Mouse (Mus musculus) hindbrain, embryonic 15.5 days (tissue): Measurements from ENCODE around the gene Clk2. TPM values are rescaled to one million over a fixed set of nuclear protein-coding genes. Genes with fewer than 3 reads are reported as not detected.
A peak's percentile ranks its signal among the peaks of the same experiment; 100 is the strongest.

ENCODE experiments used
- ATAC-seq: fragments of 200-750 bp; cut with Nextera tagmentation; 2 replicates; pipeline ENCODE4 v1.8.0; 2017; ENCODE audit warnings: low read depth, moderate number of reproducible peaks, moderate TSS enrichment; ENCODE audit not compliant: low FRiP score
- H3K27ac ChIP-seq: fragments of 300-500 bp; sonication (generic); replicated peaks from 2 replicates; pipeline ENCODE4 v1.5.1; 2015; ENCODE audit warnings: mild to moderate bottlenecking, inconsistent platforms
- H3K27me3 ChIP-seq: fragments of 300-500 bp; sonication (generic); 2 replicates; pipeline ENCODE4 v1.6.1; 2015; ENCODE audit warnings: control low read depth, inconsistent platforms
- H3K36me3 ChIP-seq: fragments of 300-500 bp; sonication (generic); 2 replicates; pipeline ENCODE4 v1.6.1; 2015; ENCODE audit warnings: control low read depth, inconsistent platforms
- H3K4me1 ChIP-seq: fragments of 300-500 bp; sonication (generic); replicated peaks from 2 replicates; pipeline ENCODE4 v1.6.1; 2015; ENCODE audit warnings: control low read depth, inconsistent platforms
- H3K4me2 ChIP-seq: fragments of 300-500 bp; sonication (generic); 2 replicates; pipeline ENCODE4 v1.6.1; 2015; ENCODE audit warnings: moderate library complexity, mild to moderate bottlenecking, inconsistent platforms
- H3K4me3 ChIP-seq: fragments of 300-500 bp; sonication (generic); 2 replicates; pipeline ENCODE4 v1.5.1; 2015; ENCODE audit warnings: mild to moderate bottlenecking, inconsistent platforms
- H3K9ac ChIP-seq: fragments of 300-500 bp; sonication (generic); 2 replicates; pipeline ENCODE4 v1.6.1; 2015; ENCODE audit warnings: inconsistent platforms
- H3K9me3 ChIP-seq: fragments of 300-500 bp; sonication (generic); 2 replicates; pipeline ENCODE4 v1.6.1; 2016; ENCODE audit warnings: control low read depth, inconsistent platforms
- WGBS: fragments of 180-500 bp; shearing (Covaris S2); methylation state at CpG from one replicate; pipeline ENCODE4 v1.1.7; 2015; 5-methylcytosine and 5-hydroxymethylcytosine counted together
- polyA plus RNA-seq: library from polyadenylated mRNA; unstranded; fragments of >200 nt; fragmentation: Nextera tagmentation; extraction: Ambion mirVana; gene quantifications from 2 replicates; pipeline ENCODE4 v1.2.1, GENCODE M21; 2015

Gene Clk2
- polyA plus RNA-seq, 1 experiment from 2014 or later = 22.6 TPM

DNA sequence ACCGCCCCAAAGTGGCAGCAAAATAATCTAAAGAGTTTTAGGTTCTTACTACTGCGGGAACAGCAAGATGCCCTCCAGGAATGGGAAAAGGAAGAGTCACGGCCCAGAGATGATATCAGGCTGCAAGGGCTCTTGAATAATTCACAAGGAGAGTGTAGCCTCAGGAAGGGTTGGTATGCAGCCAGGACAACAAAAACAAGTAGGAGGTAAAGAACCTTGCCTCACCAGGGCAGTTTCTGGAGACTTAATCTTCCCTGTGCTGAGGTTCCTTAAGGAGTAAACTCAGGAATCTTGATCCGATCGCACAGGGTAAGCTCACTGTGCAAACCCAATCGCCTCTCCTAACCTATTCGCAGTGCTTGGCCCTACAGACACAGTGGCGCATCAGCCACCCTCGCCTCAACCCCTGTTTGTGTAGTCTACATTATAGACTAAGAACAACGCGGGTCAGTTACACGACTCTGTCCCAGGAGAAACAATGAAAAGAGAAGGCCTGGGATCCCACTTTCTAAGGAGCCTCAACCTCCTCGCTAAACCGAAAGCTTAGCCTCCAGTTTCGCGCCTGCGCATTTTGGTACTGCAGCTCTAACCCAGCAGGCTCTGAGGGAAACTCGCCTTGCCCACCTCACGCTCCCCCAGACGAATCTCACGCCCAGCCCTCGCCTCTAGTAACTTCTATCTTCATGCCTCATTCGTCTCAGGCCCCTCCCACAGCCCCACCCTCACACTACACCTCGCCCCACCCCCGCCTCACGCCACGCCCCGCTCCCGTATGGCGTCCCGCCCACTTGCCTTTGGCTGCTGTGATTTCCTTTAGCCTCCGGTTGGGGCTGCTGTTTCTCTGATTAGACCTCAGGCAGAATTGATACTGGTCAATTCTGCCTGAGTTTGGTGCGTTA, 31.6 kb downstream of the Clk2 start:
- Histone ChIP-seq H3K9me3 (no peaks in the 10 kb centered on the region), H3K4me2 (peak overlapping the region; percentile 60), H3K4me3 (peak overlapping the region; percentile 34), H3K9ac (peak overlapping the region; percentile 41), H3K27ac (peak overlapping the region; percentile 69), H3K36me3 (no peaks in the 10 kb centered on the region), H3K4me1 (peaks cover 8% of the 10 kb centered on the region), H3K27me3 (no peaks in the 10 kb centered on the region)
- 8% methylated on average over 33 of the region's 33 CpGs for WGBS
- peak; percentile 95 for ATAC-seq

DNA sequence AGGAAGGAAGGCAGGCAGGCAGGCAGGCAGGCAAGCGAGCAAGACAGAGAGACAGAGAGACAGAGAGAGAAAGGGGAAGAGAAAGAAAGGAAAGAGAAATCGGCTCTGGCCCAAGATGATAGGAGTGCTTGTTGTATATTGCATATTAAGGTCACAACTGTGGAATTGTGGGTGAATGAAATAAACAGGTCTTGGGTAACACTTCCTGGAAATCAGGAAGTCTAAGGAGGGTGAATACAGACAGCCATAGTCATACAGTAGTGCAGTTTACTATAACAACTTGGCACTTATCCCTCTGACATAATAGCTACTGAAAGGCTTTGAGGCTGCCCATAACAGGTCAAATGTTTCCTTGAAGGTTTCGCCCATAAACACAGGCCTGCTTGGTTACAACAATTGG, 35.2 kb downstream of the Clk2 start:
- WGBS = 82% methylated on average over 3 of the region's 3 CpGs
- no peak for ATAC-seq

DNA sequence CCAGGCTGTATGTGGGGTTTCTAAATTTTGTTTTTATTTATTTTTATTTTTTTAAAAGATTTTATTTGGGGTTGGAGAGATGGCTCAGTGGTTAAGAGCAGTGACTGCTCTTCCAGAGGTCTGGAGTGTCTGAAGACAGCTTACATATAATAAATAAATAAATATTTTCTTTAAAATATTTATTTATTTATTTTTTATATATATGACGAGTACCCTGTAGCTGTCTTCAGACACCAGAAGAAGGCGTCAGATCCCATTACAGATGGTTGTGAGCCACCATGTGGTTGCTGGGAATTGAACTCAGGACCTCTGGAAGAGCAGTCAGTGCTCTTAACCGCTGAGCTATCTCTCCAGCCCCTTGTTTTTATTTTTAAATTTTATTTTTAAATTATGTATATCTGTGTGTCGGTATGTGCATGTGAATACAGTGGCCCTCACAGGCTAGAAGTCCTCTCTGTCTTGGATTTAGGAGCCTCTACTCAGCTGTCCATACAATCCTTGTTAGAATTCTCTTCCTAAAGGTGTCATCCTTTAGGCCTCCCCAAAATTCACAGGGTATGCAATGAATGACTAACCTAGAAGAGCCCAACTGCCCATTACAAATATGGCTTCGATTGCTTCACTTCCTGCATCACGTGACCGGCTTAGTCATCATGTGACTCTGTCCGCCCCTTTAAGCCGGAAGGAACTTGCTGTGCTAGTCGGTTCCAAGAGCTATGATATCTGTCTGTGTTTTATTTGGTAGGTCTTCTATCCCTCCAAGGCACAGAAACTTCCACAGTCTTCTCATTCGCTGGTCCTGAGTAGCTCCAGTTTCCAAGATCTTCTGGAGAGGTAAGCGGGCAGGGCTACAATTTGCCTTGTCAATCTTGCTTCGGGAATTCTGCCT, 37.9 kb downstream of the Clk2 start, which contains the start of gene Gba:
TSS of gene Gba (plus strand) at position 676 of the 889 bp plus-strand sequence.
- H3K27ac ChIP-seq = 0 out of 2 replicates have a peak within 1 kb of the TSS, but pooled peaks have one; percentile 68
- ATAC-seq = peak; percentile 92

More for the DNA sequence above, 35.2 kb downstream of the Clk2 start:
- Histone ChIP-seq H3K9me3 (no peaks in the 10 kb centered on the region), H3K4me1 (peaks cover 13% of the 10 kb centered on the region), H3K4me3 (no peak overlapping the region), H3K9ac (no peak overlapping the region), H3K4me2 (no peak overlapping the region), H3K36me3 (peaks cover 3% of the 10 kb centered on the region; the same call in 1 of the 2 replicates), H3K27ac (no peak overlapping the region), H3K27me3 (no peaks in the 10 kb centered on the region)

DNA sequence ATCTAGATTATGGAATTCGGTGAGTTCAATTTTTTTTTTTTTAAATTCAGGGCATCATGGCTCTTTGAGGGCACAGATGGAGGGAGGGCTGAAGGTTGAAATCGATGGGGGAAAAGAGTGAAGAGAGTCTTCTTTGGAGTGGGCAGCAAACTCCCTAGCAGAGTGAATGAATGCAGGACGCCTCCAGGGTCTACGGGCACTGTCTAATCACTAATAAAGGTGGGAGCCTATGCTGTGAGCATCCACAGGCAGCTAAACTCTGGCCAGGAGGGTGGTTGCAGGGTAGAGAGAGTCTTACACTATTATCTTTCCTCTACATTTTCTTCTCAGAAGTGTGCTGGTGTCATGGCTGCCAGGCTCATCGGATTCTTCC, 38.5 kb downstream of the Clk2 start:
- peak; percentile 35; the same call in 1 of the 2 replicates for ATAC-seq
- H3K27ac ChIP-seq = 0 out of 2 replicates have a peak overlapping the region, but pooled peaks have one; percentile 68

More for the DNA sequence above, 37.9 kb downstream of the Clk2 start, which contains the start of gene Gba:
- WGBS = 26% methylated on average over 13 of the region's 13 CpGs
- no peaks in the 10 kb centered on the region for H3K27me3 ChIP-seq
- H3K4me1 ChIP-seq = peaks cover 5% of the 10 kb centered on the region
- peak within 1 kb of the TSS; percentile 56 for H3K4me3 ChIP-seq
- peak within 1 kb of the TSS; percentile 52 for H3K9ac ChIP-seq
- peak within 1 kb of the TSS; percentile 68 for H3K4me2 ChIP-seq
- peaks cover 21% of the 10 kb centered on the region for H3K36me3 ChIP-seq
- H3K9me3 ChIP-seq = no peaks in the 10 kb centered on the region

DNA sequence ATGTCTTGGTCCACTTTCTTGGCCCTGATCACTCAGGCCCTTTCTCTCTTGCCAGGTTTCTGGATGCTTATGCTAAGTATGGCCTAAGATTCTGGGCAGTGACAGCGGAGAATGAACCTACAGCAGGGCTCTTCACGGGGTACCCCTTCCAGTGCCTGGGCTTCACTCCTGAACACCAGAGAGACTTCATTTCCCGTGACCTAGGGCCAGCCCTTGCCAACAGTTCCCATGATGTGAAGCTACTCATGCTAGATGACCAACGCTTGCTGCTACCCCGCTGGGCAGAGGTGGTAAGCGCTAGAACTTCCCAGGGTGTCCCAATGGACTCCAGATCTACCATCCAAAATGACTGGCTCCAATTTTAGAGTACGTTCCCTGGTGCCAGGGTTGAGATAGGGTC, 41.5 kb downstream of the Clk2 start:
- Histone ChIP-seq H3K9me3 (no peaks in the 10 kb centered on the region), H3K4me1 (peaks cover 5% of the 10 kb centered on the region), H3K27ac (no peak overlapping the region), H3K4me2 (no peak overlapping the region), H3K27me3 (no peaks in the 10 kb centered on the region), H3K36me3 (peaks cover 48% of the 10 kb centered on the region), H3K9ac (no peak overlapping the region), H3K4me3 (no peak overlapping the region)
- no peak for ATAC-seq
- 95% methylated on average over 7 of the region's 7 CpGs for WGBS

More for the DNA sequence above, 38.5 kb downstream of the Clk2 start:
- H3K4me3 ChIP-seq = peak overlapping the region; percentile 56
- H3K36me3 ChIP-seq = peaks cover 27% of the 10 kb centered on the region
- peaks cover 5% of the 10 kb centered on the region for H3K4me1 ChIP-seq
- peak overlapping the region; percentile 52 for H3K9ac ChIP-seq
- 41% methylated on average over 5 of the region's 5 CpGs for WGBS
- no peaks in the 10 kb centered on the region for H3K9me3 ChIP-seq
- H3K4me2 ChIP-seq = peak overlapping the region; percentile 68
- no peaks in the 10 kb centered on the region for H3K27me3 ChIP-seq

DNA sequence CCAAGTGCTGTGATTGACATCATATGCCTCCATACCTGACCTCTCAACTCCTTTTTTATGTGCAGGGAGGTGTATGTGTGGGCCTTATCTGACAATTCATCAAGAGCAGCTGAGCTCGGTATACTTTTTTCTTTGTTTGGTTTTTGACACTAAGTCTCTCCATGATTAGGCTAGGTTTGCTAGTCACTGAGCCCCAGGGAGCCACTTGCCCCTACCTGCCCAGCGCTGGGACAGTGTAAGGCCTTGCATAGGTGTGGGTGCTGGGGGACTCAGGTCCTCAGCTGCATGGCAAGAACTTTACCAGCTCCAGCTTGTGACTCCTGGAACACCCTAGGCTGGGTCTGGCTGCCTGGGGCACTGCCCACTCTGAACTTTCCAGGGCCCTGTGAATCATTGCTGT, 42.1 kb downstream of the Clk2 start:
- Histone ChIP-seq H3K4me1 (peaks cover 11% of the 10 kb centered on the region), H3K9me3 (no peaks in the 10 kb centered on the region), H3K36me3 (peaks cover 48% of the 10 kb centered on the region), H3K9ac (no peak overlapping the region), H3K4me3 (no peak overlapping the region), H3K27me3 (no peaks in the 10 kb centered on the region), H3K27ac (no peak overlapping the region), H3K4me2 (no peak overlapping the region)
- no peak for ATAC-seq
- 84% methylated on average over 2 of the region's 2 CpGs for WGBS

DNA sequence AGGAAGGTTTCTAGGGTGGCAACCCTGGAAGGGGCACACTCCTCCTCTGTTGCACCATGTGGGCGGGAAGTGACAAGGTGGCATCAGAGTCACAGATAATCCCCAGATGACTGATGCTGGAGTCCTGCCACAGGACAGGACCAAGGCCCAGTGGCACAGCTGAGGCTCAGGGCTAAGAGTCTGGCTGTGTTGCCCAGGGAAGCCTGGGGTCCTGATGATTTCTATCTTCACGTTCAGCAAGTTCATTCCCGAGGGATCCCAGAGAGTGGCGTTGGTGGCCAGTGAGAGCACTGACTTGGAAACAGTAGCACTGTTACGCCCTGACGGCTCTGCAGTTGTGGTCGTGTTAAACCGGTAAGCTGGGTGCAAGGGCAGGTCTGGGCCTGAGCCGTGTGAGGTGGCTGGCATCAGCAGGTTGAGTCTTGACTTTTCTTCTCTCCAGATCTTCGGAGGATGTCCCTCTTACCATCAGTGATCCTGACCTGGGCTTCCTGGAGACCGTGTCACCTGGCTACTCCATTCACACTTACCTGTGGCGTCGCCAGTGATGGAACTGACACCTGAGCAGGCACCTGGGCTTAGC, 43.6 kb downstream of the Clk2 start:
- no peak for ATAC-seq
- H3K9ac ChIP-seq = no peak overlapping the region
- no peak overlapping the region for H3K4me3 ChIP-seq
- H3K4me2 ChIP-seq = no peak overlapping the region
- no peaks in the 10 kb centered on the region for H3K9me3 ChIP-seq
- peaks cover 48% of the 10 kb centered on the region for H3K36me3 ChIP-seq
- H3K4me1 ChIP-seq = peaks cover 25% of the 10 kb centered on the region
- no peak overlapping the region for H3K27ac ChIP-seq
- 90% methylated on average over 13 of the region's 13 CpGs for WGBS
- H3K27me3 ChIP-seq = no peaks in the 10 kb centered on the region

DNA sequence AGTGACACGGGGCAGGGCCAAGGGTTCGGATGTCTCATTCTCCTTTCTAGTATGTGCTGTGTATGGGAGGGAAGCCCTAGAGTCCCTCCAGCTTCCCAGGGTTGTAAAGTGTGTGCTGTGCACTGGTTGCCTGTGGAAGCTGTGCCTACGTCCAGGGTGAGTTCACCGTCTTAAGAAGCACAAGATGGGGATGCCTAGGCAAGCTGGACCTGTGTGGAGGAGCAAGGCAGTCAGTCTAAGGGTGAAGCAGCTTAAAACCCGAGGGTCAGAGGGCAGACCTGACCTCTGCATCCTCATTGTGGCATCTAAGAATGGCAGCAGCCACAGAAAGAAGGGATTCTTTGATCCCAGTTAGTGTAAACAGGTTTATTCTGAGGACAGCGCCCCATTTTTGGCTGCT, 44.1 kb downstream of the Clk2 start:
- Histone ChIP-seq H3K4me3 (no peak overlapping the region), H3K27ac (no peak overlapping the region), H3K27me3 (no peaks in the 10 kb centered on the region), H3K4me1 (peaks cover 23% of the 10 kb centered on the region), H3K9me3 (no peaks in the 10 kb centered on the region), H3K36me3 (peaks cover 48% of the 10 kb centered on the region), H3K9ac (no peak overlapping the region), H3K4me2 (no peak overlapping the region)
- 90% methylated on average over 6 of the region's 6 CpGs for WGBS
- no peak for ATAC-seq

DNA sequence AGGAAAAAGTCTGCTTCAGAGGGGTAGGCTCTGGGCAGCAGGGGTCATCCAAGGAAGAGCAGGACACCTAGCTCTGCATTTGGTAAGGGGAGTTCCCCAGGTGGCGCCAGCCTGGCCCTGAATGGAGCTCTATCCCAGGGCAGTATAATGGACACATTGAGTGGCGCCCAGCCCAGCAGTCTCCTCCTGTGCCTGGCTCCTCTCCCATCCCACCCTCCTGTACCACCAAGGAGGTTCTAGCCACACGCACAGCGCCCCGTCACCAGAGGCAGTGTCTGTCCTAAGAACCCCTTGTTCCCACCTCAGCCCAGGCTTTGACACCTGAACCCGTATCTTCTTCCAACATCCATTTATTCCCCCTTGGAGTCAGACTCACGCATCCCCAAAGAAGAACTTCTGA, 45.1 kb downstream of the Clk2 start:
- Histone ChIP-seq H3K4me1 (peaks cover 28% of the 10 kb centered on the region), H3K4me3 (no peak overlapping the region), H3K27ac (no peak overlapping the region), H3K36me3 (peaks cover 46% of the 10 kb centered on the region), H3K4me2 (no peak overlapping the region), H3K9me3 (no peaks in the 10 kb centered on the region), H3K9ac (no peak overlapping the region), H3K27me3 (no peaks in the 10 kb centered on the region)
- no peak for ATAC-seq
- WGBS = 94% methylated on average over 7 of the region's 7 CpGs

DNA sequence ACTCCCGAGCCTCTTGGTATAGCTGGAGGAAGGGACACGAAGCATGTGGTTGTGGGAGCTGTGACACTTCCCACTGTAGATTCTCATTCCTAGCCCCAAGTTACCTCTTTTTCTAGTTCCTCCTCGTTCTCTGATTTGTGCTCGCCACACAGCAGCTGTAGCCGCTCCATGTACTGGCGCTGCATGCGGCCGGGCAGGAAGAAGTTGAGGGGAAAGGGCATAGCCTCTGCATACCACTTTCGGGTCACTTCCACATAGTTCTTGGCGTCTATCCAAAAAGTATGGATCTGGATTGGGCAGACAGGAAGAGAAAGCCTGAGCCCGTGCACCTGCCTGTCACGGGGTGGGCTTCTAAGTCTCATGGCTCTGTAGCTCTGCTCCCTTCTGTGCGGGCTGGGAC, 45.6 kb downstream of the Clk2 start:
- Histone ChIP-seq H3K9ac (no peak overlapping the region), H3K27ac (no peak overlapping the region), H3K36me3 (peaks cover 43% of the 10 kb centered on the region), H3K9me3 (no peaks in the 10 kb centered on the region), H3K27me3 (no peaks in the 10 kb centered on the region), H3K4me1 (peaks cover 32% of the 10 kb centered on the region), H3K4me2 (no peak overlapping the region), H3K4me3 (no peak overlapping the region)
- no peak for ATAC-seq
- WGBS = 89% methylated on average over 13 of the region's 13 CpGs

DNA sequence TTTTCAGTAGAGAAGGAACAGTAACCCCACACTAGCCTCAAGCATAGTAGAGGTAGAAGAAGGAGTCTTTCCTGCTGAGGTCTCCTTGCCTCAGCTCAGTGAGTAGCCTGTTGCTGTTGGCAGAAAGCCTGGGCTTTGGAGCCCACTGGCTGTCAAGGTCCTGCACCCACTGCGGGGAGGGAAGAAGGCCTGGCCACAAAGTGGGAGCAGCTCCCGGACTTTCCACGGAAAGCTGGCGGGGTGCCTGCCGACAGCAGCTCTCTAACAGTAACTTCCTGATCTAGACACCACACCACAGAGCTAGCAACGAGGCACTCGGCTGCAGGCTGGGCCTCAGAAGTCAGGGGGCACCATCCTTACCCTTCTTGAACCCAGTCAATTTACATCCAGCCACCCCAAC, 46.1 kb downstream of the Clk2 start:
- Histone ChIP-seq H3K4me1 (peaks cover 38% of the 10 kb centered on the region), H3K4me3 (no peak overlapping the region), H3K9me3 (no peaks in the 10 kb centered on the region), H3K4me2 (no peak overlapping the region), H3K9ac (no peak overlapping the region), H3K27me3 (no peaks in the 10 kb centered on the region), H3K27ac (no peak overlapping the region), H3K36me3 (peaks cover 43% of the 10 kb centered on the region)
- ATAC-seq = no peak
- 80% methylated on average over 7 of the region's 7 CpGs for WGBS
